Mouse (Mus musculus) liver, embryonic 14.5 days (tissue): ENCODE measurements at regions not wholly inside any gene's neighbourhood (a gene's known extent, or its start where the extent isn't known, plus 50 kb on each side); places are given as distances from the start of the nearest gene placed in this dataset.

ENCODE experiments used
- CTCF ChIP-seq: IDR thresholded peaks from 2 replicates; pipeline ENCODE4 v1.5.1; 2016; ENCODE audit warnings: antibody characterized with exemption, low read depth, control low read depth
- EP300 ChIP-seq: IDR thresholded peaks from 2 replicates; pipeline ENCODE4 v1.6.1; 2016; ENCODE audit warnings: antibody characterized with exemption, low read depth

- TF ChIP-seq CTCF (no peak), EP300 (no peak)
Observed at GRCm38 (mm10) chr17:78145335-78145734, 54.7 kb upstream of the Crim1 start.
